Comparison of ENCODE assay signal across 8 mouse cellular contexts in the genomic region with DNA sequence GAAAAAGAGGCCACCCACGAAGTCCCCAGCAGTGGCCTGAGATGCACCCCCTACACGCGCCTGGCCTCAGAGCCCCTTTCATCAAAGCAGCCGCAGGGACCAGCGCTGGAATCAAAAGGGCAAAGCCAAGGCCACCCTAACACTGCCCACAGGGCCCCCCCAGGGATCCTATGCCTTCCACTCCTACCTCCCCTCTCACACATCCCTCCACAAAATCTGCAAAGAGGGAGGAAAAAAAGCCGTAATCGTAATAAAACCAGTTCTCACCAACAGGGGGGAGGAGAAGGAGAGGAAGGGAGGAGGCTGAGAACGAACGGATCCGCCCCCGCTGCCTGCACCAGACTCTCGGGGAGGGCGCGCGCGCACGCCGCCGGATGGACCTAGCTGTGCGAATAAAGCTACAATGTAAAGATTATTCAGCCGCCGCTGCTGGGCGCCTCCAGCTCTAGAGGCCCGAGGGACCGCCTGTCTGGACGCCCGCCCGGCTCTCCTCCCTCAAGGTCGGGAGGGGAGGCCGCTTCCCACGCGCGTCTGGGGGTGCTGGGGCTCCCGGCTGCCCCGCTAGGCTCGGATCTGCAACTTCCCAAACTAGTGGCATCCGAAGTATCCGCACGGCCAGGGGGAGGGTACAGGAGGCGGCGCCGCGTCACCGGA. TPM values are rescaled to one million over a fixed set of nuclear protein-coding genes. Genes with fewer than 3 reads are reported as not detected.
DNase-seq lines count a peak whose midpoint lies in the region; ATAC-seq and TF ChIP-seq lines count a peak whose summit lies in the region.

No protein-coding gene starts in this region.

- peak in 1 of 3 experiments; percentile 13; a peak in 1 of 6 replicates for TF ChIP-seq CTCF in MEL (IDR thresholded peaks at IDR 0.05 in 2 of 3, conservative IDR thresholded peaks at IDR 0.05 in 1 of 3; ENCODE audit: control insufficient read depth in 1 of 3, insufficient read depth in 1 of 3, low read depth in 2 of 3, low read length in 3 of 3, poor library complexity in 1 of 3, severe bottlenecking in 1 of 3)

- peaks cover 56% of the 10 kb centered on the region for H3K79me2 ChIP-seq in MEL (ENCODE audit: control insufficient read depth, insufficient read depth, low read length, poor library complexity)

- no peaks in the 10 kb centered on the region for H3K27me3 ChIP-seq in MEL (ENCODE audit: control insufficient read depth in 1 of 2, insufficient read depth in 2 of 2, low read length in 2 of 2)
- no peaks in the 10 kb centered on the region for H3K27me3 ChIP-seq in hindbrain, embryonic 11.5 days (ENCODE audit: control insufficient read depth, insufficient read depth, low read length)

- TF ChIP-seq POLR2A in MEL (IDR thresholded peaks at IDR 0.05; ENCODE audit: control insufficient read depth in 1 of 2, insufficient read depth in 1 of 2, low read depth in 1 of 2, low read length in 2 of 2, poor library complexity in 1 of 2), result no peak; a peak in 1 of 4 replicates

- TF ChIP-seq RAD21 in MEL (IDR thresholded peaks at IDR 0.05; ENCODE audit: low read depth, low read length), result no peak

- H3K27ac ChIP-seq in MEL (ENCODE audit: control insufficient read depth, low read depth, low read length), result peak overlapping the region; percentile 50
- H3K27ac ChIP-seq in hindbrain, embryonic 11.5 days (ENCODE audit: low read depth, low read length), result peak overlapping the region; percentile 53

- H3K9me3 ChIP-seq in MEL (replicated peaks; ENCODE audit: insufficient read depth, low read length), result no peaks in the 10 kb centered on the region
- H3K9me3 ChIP-seq in hindbrain, embryonic 11.5 days (ENCODE audit: control insufficient read depth, low read length), result no peaks in the 10 kb centered on the region

- no peak for TF ChIP-seq EP300 in MEL (IDR thresholded peaks at IDR 0.05; ENCODE audit: low read depth in 1 of 2, low read length in 2 of 2)

- peaks cover 0 to 13% of the 10 kb centered on the region in 2 experiments; a peak in 2 of 4 replicates for H3K4me1 ChIP-seq in MEL (ENCODE audit: control insufficient read depth in 1 of 2, insufficient read depth in 2 of 2, low read length in 2 of 2)
- H3K4me1 ChIP-seq in hindbrain, embryonic 11.5 days (replicated peaks; ENCODE audit: control insufficient read depth, insufficient read depth, low read length), result peaks cover 24% of the 10 kb centered on the region

- under 1% methylated on average over 37 of the region's 44 CpGs for WGBS in hindbrain, embryonic 11.5 days

- peak overlapping the region; percentile 68 for H3K4me2 ChIP-seq in hindbrain, embryonic 11.5 days (replicated peaks; ENCODE audit: low read depth, low read length)

- H3K36me3 ChIP-seq in MEL (ENCODE audit: control insufficient read depth in 1 of 2, insufficient read depth in 2 of 2, low read length in 2 of 2), result no peaks in the 10 kb centered on the region
- no peaks in the 10 kb centered on the region for H3K36me3 ChIP-seq in hindbrain, embryonic 11.5 days (ENCODE audit: control insufficient read depth, insufficient read depth, low read length)

- peak overlapping the region; percentile 84 for H3K9ac ChIP-seq in MEL (ENCODE audit: control insufficient read depth, low read depth, low read length, poor library complexity, severe bottlenecking)
- peak overlapping the region; percentile 89 for H3K9ac ChIP-seq in hindbrain, embryonic 11.5 days (ENCODE audit: low read depth, low read length)

- DNase-seq in MEL (ENCODE audit: low read depth, low spot score), result peak; percentile 90
- DNase-seq in c-Kit-positive CD71-positive TER-119-negative erythroid progenitor cells, embryonic 14.5 days (ENCODE audit: low read depth), result peak; percentile 80
- DNase-seq in frontal cortex, postnatal 10 days (ENCODE audit: low spot score in 2 of 2), result peak; percentile 81 to 82
- peak; percentile 83 for DNase-seq in hindbrain, embryonic 11.5 days (ENCODE audit: low spot score)
- DNase-seq in layer of hippocampus, postnatal 25 days (ENCODE audit: extremely low spot score in 1 of 2, low spot score in 1 of 2), result peak; percentile 62 to 71
- DNase-seq in lung, postnatal 10 days, result peak; percentile 91
- DNase-seq in retina, embryonic 14.5 days (ENCODE audit: low spot score), result peak; percentile 75
- peak; percentile 91 for DNase-seq in thymus, postnatal 4 days

- ATAC-seq in hindbrain, embryonic 11.5 days (ENCODE audit: low FRiP score), result peak; percentile 38

- peak overlapping the region; percentile 89 to 97 for H3K4me3 ChIP-seq in MEL (ENCODE audit: control insufficient read depth in 1 of 2, insufficient read depth in 1 of 2, low read depth in 2 of 2, low read length in 2 of 2)
- H3K4me3 ChIP-seq in hindbrain, embryonic 11.5 days (ENCODE audit: low read depth, low read length), result peak overlapping the region; percentile 82

TF ChIP-seq in MEL, 35 proteins besides CTCF, POLR2A, EP300 and RAD21:
- TF ChIP-seq CHD2 (IDR thresholded peaks at IDR 0.05; ENCODE audit: low read length) (no peak), E2F4 (IDR thresholded peaks at IDR 0.05; ENCODE audit: borderline replicate concordance, low read depth, low read length) (no peak), BHLHE40 (IDR thresholded peaks at IDR 0.05; ENCODE audit: borderline replicate concordance, low read depth, low read length) (no peak), MEF2A (IDR thresholded peaks at IDR 0.05; ENCODE audit: extremely low read depth, insufficient replicate concordance, low read depth, low read length, poor library complexity, severe bottlenecking) (no peak), TBP (IDR thresholded peaks at IDR 0.05; ENCODE audit: low read depth, low read length) (peak; percentile 77), POLR2AphosphoS5 (IDR thresholded peaks at IDR 0.05; ENCODE audit: borderline replicate concordance, low read depth, low read length) (no peak), ETS1 (IDR thresholded peaks at IDR 0.05; ENCODE audit: low read depth, low read length) (no peak), MAZ (IDR thresholded peaks at IDR 0.05; ENCODE audit: low read depth, low read length) (0 out of 2 replicates have a peak, but pooled peaks have one; percentile 20), MAX (IDR thresholded peaks at IDR 0.05; ENCODE audit: low read length) (no peak), RCOR1 (IDR thresholded peaks at IDR 0.05; ENCODE audit: low read depth, low read length) (no peak), GATA1 (IDR thresholded peaks at IDR 0.05; ENCODE audit: low read depth, low read length) (no peak), KAT2A (conservative IDR thresholded peaks at IDR 0.05; ENCODE audit: low read depth, low read length) (no peak), MYB (IDR thresholded peaks at IDR 0.05; ENCODE audit: low read depth, low read length) (no peak), MAFK (IDR thresholded peaks at IDR 0.05; ENCODE audit: borderline replicate concordance, low read depth, low read length) (no peak), TAL1 (IDR thresholded peaks at IDR 0.05; ENCODE audit: low read length) (no peak), CHD1 (IDR thresholded peaks at IDR 0.05; ENCODE audit: low read depth, low read length) (no peak), ELF1 (IDR thresholded peaks at IDR 0.05; ENCODE audit: low read depth, low read length) (no peak), SMC3 (IDR thresholded peaks at IDR 0.05; ENCODE audit: low read depth, low read length) (no peak), POLR2AphosphoS2 (IDR thresholded peaks at IDR 0.05; ENCODE audit: low read length) (no peak), SIN3A (IDR thresholded peaks at IDR 0.05; ENCODE audit: low read length) (peak; percentile 44), UBTF (IDR thresholded peaks at IDR 0.05; ENCODE audit: borderline replicate concordance, insufficient read depth, low read depth, low read length) (0 out of 2 replicates have a peak, but pooled peaks have one; percentile 62), HCFC1 (IDR thresholded peaks at IDR 0.05; ENCODE audit: low read depth, low read length) (no peak), NRF1 (IDR thresholded peaks at IDR 0.05; ENCODE audit: insufficient read depth, low read depth, low read length, poor library complexity, severe bottlenecking) (peak; percentile 50; the same call in 1 of the 2 replicates), ZC3H11A (IDR thresholded peaks at IDR 0.05; ENCODE audit: low read depth, low read length) (no peak), NELFE (IDR thresholded peaks at IDR 0.05; ENCODE audit: low read depth, low read length) (no peak), JUND (IDR thresholded peaks at IDR 0.05; ENCODE audit: low read depth, low read length) (no peak), ZKSCAN1 (IDR thresholded peaks at IDR 0.05; ENCODE audit: low read depth, low read length) (no peak), USF2 (IDR thresholded peaks at IDR 0.05; ENCODE audit: borderline replicate concordance in 1 of 2, insufficient read depth in 1 of 2, low read depth in 1 of 2, low read length in 2 of 2) (no peak), ZNF384 (IDR thresholded peaks at IDR 0.05; ENCODE audit: low read depth, low read length) (peak; percentile 58; the same call in 1 of the 2 replicates), GABPA (IDR thresholded peaks at IDR 0.05; ENCODE audit: low read depth, low read length) (no peak), USF1 (IDR thresholded peaks at IDR 0.05; ENCODE audit: low read depth, low read length) (no peak), MYC (IDR thresholded peaks at IDR 0.05; ENCODE audit: low read depth, low read length) (no peak), MXI1 (IDR thresholded peaks at IDR 0.05; ENCODE audit: low read depth, low read length) (peak; percentile 21; the same call in 1 of the 2 replicates), TCF12 (IDR thresholded peaks at IDR 0.05; ENCODE audit: low read depth, low read length) (no peak), ZMIZ1 (IDR thresholded peaks at IDR 0.05; ENCODE audit: low read depth, low read length) (no peak)

RNA-seq across cellular contexts. Expression of a gene that starts 1.4 kb away (rescaled TPM):
- total RNA-seq in MEL (2012; rRNA removed), result 5.0 and 7.7 TPM in 2 replicates
- 10 to 100 TPM in 1 of 2 experiments, not detected in 1; 46.8 TPM for polyA plus RNA-seq in MEL (2012; ENCODE audit: insufficient read depth in 1 of 2, insufficient read length in 2 of 2, low read depth in 1 of 2, low replicate concordance in 2 of 2, missing spikeins in 1 of 2)
- polyA plus RNA-seq in hindbrain, embryonic 11.5 days (2014; fragmentation: Nextera tagmentation; extraction: Ambion mirVana), result 14.5 and 21.2 TPM in 2 replicates
- total RNA-seq in layer of hippocampus, postnatal 25 days (2021), result 100 to 1,000 TPM; 229 to 297 TPM

Comparison
In these comparisons a context has a peak if more than half of its experiments do, and no peak if none do; other contexts are left out.
1. Peak in every context shown above with its lines: DNase-seq, ATAC-seq, H3K4me3 ChIP-seq and H3K27ac ChIP-seq.
2. RNA of a gene that starts 1.4 kb away (total RNA-seq): 229 to 297 TPM in layer of hippocampus, postnatal 25 days; 5.0 to 7.7 TPM in MEL; every median in the first group is over 10 times any median in the second.